Mouse (Mus musculus): ENCODE measurements around the gene Jam3.

DNA sequence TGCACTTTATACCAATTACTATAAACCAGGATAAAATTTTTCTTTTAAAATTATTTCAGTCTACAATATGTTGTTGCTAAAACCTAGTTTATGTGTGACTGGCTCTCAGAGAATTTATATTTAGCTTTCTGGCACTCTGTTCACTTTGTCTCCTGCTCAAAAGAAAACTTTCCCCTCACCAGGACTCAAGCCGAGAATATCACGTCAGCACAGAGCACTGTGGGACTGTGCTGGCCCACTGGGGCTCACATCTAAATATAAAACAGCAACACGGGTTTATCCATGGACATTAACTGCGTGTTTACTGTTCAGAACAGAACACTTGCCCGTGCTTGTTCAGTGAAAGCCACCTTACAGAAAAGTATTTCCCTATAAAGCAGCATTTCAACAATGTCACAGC is 44.5 kb downstream of the Jam3 start:
- TF ChIP-seq EP300 (IDR thresholded peaks at IDR 0.05; ENCODE audit: low read depth): no peak
- no peak for TF ChIP-seq CTCF (IDR thresholded peaks at IDR 0.05; ENCODE audit: low read depth)
